Mouse (Mus musculus) cerebellum, adult 11 months (tissue): ENCODE measurements around the gene Ndufaf7.
A peak's percentile ranks its signal among the peaks of the same experiment; 100 is the strongest.

Source experiments
- DNase-seq: peaks from one replicate; pipeline ENCODE4 v3.0.0; 2022

Ndufaf7 gene

DNA sequence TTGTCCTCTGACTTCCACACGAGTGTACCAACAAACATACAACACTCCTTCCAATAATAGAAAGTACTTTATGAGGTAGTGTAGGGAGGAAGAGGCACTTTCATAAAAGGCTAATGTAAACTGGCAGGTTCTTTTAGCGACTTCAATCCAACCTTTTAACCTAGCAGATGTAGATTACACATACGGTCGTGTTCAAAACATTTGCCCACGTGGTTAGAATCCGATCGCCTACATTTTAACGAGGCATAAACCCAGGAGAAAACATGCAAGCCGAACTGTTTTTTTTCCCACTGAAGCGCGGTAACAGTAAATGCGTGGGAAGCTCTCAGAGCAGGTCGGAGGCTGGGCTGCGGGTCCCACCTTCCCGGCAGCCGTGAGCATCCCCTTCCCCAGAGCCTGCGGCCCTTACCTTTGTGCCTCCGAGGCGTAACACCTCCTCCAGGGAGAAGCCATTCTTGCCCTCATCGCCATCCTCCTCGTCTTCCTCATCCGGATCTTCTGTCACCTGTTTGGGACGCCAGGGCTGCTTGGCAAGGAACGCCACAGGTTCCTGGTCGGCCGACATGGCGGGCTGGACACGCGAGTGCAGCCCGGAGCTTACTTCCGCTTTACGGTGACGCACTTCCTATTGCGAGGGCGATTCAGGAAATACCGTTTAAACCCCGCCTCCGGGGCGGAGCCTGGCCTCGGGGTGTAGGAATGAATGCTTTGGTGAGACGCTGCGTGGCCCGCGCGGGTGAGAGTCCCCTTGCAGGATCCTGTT, at the start of gene Ndufaf7, which contains the start of gene Cebpz:
Gene Ndufaf7 (plus strand): TSS at position 671 of the 763 bp plus-strand sequence.
Gene Cebpz (minus strand): TSS at position 601 of the 763 bp plus-strand sequence.
- peak; percentile 97 for DNase-seq

DNA sequence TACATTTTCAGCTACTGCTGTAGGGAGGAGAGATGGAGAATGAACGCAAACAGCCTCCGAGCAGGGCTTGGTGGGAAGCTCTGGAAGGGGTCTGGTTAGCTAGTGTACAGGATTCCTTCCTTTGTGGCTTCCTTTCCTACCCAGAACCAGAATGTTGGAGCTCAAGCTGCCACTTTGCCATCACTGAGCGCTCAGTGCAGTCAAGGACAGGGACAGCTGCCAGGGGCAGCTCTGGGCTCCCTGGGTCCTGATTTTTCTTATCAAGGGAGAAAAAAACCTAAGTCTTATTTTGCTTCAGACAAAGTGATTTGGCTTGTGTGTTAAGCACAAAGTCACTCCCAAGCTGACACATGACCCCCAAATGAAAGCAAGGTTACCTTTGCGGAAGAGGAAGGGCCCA, 48.4 kb upstream of the Ndufaf7 start:
- DNase-seq = no peak

DNA sequence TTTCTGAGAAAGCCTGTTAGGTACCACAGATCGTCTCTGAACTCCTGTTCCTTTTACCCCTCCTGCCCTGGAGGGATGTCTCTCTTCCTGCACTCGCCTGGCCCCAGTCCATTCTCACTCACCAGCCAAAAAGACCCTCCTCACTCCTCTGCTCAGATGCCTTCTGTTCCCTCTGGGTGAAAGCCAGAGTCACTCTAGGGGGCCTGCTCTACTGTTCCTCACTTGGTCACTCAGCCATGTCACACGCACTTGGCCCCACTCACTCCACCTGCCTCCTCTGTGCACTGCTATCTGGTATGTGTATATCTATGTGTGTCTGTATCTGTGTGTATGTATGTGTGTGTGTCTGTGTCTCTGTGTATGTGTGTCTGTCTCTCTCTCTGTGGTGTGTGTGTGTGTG, 47.8 kb upstream of the Ndufaf7 start:
- DNase-seq = no peak

DNA sequence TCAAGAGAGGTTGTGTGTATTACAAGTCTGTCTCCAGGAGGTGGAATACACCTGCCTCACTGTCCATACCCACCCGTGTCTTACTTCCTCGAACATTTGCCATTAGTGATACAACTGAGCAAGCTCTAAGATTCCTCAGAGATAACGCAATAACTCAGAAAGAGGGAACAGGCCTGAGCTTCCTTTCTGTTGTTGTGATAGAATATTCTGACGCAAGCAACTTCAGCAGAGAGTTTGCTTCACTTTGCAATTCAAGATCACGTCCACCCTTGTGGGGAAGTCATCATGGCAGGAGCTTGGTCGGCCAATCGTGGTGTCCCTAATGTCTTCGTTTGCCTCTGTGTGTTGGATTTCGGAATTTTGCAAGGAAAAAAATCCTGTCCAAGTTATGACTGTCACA, 45.9 kb upstream of the Ndufaf7 start:
- DNase-seq = no peak

DNA sequence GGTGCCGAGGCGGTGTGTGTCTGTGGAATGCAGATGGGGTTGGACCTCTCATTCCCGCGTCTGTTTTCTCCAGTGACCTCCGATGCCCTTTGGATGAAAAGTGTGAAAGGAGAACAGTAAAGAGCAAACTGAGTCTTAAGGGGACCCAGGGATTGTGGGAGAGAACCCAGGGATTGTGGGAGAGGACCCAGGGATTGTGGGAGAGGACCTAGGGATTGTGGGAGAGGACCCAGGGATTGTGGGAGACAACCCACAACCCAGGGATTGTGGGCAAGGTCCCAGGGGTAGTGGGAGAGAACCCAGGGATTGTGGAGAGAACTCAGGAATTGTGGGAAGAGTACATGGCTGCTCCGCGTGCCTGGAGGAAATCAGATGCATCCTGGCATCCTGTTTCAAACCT, 41.9 kb upstream of the Ndufaf7 start:
- no peak for DNase-seq

DNA sequence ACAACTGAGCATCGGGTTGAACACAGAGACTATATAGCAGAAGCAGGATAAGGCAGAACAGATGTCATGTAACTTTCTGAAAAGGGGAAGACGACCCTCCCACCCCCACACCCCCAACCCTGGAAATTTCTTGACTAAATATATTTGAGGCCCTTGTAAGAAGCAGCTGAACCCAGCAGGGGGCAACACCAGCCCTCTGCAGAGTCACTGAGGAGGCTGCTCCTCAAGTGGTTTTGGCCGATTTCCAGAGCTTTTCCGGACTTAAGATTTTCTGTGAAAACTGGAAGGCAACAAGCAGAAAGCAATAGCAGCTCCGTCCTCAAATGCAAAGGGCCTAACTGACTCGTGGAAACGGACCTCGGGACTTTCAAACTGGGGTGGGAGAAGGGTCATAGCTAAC, 41.5 kb upstream of the Ndufaf7 start:
- no peak for DNase-seq

DNA sequence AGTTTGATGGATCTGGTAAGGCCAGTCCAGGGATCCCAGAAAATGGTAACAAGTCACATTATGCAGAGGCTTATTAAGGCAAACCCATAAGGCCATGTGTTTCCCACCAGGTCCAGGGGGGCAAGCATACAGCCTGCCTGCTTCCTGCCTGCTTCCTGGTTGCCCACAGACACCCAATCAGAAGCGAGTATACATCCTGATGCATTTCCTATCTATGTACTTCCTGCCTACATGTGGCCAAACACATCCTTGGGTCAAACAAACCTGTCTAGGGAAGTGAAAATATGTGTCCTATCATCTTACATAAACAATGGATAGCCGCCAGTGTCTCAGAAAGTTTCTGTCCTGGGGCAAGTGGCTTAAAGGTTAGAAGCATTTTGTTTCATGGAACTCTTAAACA, 33.8 kb upstream of the Ndufaf7 start:
- no peak for DNase-seq

DNA sequence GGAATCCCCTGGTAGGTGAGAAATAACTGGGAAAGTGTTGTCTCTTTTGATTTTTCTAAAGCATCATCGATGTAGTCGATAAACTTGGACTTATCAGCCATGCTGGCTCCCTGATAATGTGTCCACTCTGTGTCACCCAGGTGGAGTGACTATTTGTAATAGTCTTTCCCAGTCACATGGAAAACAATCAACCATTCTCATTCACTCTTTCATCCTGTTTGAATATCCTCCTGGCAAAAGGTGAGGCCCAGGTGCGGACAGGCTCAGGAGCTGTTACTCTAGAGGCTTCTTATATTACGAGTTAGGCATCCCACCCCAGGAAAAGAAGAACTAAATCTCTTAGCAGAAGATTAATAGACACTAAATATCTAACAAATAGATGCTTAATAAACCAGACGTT, 30.0 kb upstream of the Ndufaf7 start, which contains the start of gene Sult6b1:
Gene Sult6b1 (minus strand): TSS at position 101 of the 400 bp plus-strand sequence.
- no peak for DNase-seq

DNA sequence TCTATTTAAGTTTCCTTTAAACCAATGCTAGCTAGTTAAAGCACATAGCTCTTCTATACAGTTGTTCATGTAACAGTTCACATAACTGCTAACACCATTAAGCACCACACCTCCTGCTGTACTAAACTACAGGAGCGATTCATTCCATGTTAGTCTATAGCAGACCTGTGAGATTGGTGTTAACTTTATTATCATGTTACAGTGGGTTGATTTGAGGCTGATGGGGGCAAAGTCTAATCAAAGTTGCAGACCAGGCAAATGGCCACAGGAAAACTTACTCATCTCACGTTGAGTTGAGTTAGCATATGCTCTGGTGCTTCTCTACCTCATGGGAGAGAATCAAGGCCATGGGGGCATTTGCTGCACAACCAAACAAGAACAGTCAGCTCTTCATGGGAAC, 27.6 kb upstream of the Ndufaf7 start:
- no peak for DNase-seq

DNA sequence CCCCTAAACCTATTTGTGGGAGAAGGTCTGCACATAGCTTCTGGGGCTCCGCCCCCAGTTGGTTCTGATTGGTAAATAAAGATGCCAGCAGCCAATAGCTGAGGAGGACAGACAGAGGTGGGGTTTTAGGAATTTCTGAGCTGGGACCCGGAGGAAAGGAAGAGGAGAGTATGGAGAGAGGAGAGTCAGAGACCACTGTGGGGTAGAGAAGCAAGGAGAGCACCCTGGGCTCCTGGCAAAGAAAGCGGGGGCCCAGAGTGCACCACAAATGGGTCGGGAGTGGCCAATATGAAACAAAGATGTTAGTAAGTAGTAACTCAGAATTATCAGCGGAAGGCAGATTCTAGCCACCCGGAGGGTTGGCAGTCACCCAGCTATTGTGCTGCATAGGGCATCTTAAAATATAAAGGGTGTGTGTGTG, 24.1 kb upstream of the Ndufaf7 start:
- peak; percentile 22 for DNase-seq

DNA sequence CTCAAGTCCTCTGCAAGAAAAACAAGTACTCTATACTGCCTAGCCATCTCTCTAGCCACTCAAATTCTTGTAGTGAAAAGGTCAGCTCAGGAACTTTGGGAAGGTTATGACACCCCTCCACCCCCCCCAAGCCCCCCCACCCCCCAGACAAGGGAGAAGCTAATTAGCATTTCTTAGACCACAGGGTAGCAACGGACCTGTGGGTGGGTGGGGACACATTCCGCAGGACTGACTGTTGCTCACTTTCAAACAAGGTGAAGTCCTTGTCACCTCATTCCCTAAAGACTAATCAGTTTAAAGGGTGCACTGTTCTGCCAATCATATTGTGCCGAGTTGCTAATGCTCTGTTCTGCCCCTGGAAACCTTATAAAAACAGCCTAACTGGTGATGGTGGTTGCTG, 23.0 kb upstream of the Ndufaf7 start:
- no peak for DNase-seq

DNA sequence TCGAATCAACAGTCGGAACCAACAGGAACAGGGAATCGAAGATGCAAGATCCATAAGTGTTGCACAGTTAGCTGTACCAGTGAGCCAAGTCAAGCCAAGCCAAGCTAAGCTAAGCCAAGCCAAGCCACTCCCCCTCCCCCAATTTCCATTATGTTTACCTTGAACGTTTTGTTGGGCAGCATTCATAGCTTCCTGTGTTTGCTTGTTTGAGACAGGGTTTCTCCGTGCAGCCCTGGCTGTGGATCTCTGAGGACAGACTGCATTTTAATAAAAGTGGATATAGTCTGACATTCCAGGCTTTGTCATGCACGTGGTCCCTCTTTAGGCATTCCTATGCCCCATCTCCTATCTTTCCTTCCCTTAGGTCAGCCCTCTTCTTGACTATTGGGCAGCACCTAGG, 21.2 kb upstream of the Ndufaf7 start:
- no peak for DNase-seq

DNA sequence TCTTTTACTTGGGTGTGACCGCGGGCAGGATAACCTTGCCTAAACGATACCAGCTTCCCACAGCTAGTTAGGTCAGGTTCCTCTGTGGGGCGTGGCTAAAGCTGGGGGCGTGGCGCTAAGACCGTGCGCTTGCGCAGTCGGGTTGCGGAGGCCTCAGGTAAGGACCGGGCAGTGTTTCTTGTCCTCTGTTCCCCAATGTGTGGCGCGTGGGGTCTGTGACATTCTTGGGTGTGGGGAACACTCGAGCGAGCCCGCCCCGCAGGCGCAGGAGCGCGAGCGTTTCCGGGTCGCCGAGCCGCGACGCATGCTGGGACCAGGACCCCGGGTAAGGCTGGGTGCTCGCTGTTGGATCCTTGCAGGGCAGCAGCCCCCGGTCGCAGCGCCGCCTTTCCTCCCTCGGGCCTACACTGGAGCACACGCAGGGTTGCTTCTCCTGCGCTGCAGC, 20.5 kb upstream of the Ndufaf7 start, which contains the start of gene Cebpzos:
Gene Cebpzos (plus strand): TSS at position 132 of the 445 bp plus-strand sequence.
- DNase-seq = peak; percentile 91

DNA sequence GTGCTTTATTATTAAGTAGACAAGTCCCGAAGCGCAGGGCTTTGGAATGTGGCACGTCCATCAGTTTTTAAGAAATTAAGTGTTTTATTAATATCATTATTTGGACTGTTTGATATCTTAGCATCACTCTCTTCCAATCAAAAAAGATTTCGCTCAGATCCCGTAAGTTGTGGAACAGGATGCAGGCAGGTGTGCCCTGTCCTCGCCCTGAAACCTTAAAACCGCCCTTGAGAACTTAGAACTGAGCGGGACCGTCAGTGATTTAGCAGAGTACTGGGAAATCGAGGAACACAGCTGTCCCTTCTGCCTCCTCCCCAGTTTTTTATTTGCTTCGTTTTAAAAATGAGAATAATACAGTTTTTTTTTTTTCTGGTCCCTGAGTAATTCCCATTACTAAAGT, 20.0 kb upstream of the Ndufaf7 start:
- no peak for DNase-seq

DNA sequence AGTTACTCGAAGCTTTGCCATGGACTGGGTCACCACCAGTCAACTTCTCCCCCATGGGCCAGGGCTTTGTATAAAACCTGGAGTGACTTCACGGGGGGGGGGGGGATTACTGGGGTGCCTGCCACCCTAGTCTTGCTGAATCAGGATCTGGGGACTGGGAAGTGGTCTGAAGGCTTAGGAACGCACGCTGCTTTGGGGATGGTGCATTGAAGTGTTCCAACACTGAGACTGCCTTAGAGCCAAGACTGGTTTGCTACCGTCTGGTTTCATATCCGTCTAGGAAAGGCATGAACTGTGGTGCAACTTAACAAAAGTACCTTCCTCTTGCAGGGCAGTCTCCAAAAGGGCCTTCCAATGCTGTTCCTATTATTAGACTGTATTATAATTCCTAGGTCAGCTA, 19.2 kb upstream of the Ndufaf7 start:
- no peak for DNase-seq

DNA sequence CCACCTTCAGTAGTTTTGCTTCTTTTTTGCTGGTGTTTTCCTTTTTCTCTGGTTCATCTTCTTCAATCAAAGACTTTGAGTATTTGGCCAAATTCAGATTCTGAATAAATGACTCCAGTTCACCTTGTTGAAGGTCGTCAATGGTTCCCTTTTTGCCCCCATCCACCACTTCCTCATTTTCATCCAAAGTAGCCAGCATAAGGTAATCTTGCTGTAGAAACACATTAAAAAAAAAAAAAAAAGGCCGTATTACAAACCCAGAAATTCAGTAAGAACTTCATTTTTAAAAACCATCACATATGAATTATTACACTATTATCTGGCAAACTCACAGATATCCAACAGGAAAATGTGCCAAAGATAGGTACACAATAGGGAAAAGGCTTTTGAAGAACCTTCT, 1.1 kb upstream of the Ndufaf7 start:
- DNase-seq = no peak

DNA sequence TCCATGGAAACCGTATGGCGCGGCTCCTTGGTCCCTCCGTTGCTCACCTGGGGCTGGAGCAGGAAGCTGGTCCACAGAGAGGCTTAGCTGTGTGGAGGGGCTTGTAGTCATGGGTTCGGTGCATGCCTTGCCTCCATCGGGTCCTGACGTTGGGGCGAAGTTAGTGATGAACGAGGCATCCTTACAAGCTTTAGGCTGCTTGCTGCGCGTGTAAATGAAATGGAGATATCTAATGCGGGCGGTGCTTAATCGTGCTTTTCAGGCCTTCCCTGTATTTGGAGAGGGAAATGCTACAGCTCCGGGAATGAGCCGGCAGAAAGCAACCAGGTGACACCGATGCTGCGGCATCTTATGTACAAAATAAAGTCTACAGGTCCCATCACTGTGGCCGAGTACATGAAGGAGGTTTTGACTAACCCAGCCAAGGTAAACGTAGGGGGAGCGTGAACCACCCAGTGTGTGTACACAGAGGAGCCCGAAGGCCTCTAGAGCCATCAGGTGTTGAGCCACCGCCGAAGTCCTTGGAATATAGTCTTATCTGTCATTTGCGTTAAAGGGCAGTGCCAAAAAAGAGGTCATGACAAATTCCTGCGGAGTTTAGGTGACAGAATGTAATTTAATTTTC, 405 bp downstream of the Ndufaf7 start:
- no peak for DNase-seq

DNA sequence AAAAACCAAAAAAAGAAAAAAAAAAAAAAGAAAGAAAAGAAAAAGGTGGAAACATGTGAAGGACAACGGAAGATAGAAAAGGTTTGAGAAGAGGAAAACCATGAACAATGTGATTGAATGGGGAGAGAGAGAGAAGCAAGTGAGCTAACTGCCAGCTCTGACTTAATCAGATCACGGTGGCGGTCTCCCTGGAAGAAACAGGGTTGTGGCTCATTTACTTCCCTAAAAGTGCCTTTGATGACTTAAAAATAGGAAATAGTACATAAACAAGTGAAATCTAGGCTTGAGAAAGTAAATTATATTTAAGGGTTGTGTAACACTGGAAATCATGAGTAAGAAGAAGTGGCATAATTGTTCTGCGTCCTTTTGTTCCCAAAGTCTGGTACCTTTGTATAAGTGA, 2.0 kb downstream of the Ndufaf7 start:
- no peak for DNase-seq

DNA sequence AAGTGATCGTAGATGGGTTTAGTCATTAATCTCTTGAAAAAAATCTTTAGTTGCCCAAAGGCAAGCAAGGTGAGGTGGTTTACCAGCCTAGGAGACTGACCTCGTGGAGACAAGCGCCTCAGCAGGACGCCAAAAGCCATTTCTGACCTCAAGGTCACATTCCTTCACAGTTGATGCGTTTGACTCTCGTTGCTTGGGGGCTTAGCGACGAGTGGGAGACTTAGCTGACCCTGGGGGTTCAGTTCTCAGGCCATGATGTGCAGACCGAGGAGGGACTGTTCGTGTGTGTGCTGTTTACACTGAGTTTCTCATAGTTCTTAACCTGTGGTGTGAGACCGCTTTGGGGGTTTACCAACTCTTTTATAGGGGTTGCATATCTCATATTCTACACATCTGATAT, 5.6 kb downstream of the Ndufaf7 start:
- no peak for DNase-seq

DNA sequence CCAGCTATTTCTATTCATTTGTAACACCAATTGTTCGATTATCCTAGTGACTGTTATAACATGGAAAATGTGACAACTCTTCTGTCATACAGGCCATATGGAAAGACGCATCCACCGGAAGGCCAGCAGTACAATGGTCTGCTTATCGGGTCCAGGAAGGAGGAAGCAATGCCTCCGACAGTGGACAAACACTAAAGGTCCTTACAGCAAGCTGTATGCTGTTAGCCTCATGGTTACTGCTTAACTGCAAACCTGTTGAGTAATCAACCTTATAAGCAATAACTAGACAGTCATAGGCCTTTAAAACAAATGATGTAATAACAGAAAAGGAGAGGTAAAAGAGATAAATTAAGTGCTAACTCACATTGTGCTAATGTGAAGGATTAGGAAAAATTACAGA, 14.3 kb downstream of the Ndufaf7 start:
- no peak for DNase-seq

DNA sequence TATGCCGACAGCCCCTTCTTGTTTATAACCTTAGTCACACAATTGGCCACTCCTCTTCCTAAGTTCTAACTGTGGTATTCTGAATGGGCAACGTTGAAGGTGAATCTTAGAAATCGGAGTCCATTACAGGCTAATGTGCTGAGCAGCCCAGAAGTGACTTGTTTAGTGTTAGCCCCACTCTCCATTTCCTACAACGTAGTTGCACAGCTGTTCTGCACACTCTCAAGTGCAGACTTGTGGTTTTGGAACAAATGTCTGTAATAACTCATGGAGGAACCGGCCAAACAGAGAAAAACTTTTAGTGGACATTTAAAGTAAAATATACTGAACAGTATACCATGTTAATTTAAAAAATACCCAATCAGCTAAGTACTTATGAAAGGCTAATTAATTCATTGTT, 15.1 kb downstream of the Ndufaf7 start:
- no peak for DNase-seq

DNA sequence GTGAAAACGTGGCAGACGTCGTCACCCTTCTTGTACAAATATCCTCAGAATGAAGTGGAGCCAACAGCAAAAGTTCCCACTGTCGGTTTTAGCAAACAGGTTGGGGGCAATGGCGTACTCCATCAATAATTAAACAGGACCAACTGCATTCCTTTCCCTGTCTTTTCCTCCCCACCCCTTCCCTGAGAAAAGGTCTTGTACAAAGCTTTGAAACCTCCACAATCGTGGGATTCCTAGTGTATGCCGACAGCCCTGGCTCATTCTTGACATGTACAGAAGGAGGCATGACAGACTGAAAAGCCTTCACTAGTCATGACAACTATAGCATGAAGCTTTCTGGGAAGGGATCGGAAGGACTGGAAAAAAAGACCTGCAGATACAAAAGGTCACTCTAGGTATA, 16.3 kb downstream of the Ndufaf7 start:
- DNase-seq = no peak

DNA sequence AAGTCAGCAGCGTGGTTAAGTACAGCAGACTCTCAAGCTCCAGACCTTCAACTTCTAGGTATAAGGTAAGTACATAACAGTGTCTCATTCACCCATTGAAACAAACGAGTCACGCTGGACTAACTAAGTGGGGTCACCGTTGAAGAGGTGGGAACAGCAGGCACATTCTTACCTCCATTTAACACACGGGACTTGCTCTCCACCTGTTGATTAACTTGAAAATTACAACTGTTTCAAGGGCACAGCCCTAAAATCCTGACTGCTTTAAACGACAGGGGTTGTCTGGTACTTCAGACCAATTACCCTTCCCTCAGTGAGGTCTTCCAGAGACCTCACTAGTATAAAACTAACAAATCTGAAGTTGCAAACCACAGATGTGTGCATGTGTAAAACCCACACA, 22.5 kb downstream of the Ndufaf7 start:
- no peak for DNase-seq

DNA sequence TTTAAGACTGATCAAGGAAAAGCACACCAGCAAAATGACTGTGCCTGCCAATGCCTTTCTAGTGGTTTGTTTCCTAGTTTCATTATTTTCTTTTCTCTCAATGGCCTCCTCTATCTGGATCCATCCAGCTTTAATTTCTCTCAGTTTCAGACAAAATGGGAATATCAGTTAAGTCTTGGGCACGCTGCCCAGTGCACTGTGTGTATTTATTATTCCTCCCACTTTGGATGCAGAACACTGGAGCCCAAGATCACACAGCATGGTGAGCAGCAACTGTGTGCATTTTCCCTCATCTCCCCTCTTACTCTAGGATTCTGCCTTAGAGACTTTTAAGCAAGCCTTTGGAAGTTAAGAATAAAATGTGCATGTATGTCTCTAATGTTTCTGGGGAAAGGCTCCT, 27.5 kb downstream of the Ndufaf7 start:
- DNase-seq = no peak
